Mouse (Mus musculus): Measurements from ENCODE around the gene Camkk2. TPM values are rescaled to one million over a fixed set of nuclear protein-coding genes. Genes with fewer than 3 reads are reported as not detected.

The Camkk2 gene
- polyA plus RNA-seq, 1 experiment from 2014 or later, result 69.3 TPM

DNA sequence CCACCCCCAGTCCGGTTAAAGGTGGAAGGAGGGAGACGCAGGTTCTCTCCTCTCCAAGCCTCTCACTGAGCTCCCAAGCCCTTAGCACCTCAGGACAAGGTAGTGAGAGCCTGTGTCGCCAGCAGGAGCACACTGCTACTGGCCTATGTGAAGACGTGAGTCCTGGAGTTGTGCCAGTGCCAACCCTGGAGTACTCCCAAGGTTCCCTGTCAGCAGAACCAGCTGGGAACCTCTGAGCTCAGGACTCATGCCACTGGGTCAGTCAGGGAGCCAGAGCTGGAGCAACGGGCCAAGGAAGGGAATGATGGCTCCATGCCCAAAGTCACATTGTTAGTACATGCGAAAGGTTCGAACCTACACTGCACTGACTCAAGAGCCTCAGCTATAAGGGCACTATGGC is 22.5 kb downstream of the Camkk2 start:
- Histone ChIP-seq H3K9ac (ENCODE audit: low read depth, low read length) (no peak overlapping the region), H3K4me1 (ENCODE audit: control insufficient read depth, insufficient read depth, low read depth, low read length) (no peaks in the 10 kb centered on the region), H3K27me3 (replicated peaks; ENCODE audit: control insufficient read depth, insufficient read depth, low read length) (no peaks in the 10 kb centered on the region), H3K27ac (ENCODE audit: low read depth, low read length) (no peak overlapping the region), H3K9me3 (ENCODE audit: control insufficient read depth, low read length) (no peaks in the 10 kb centered on the region), H3K4me3 (ENCODE audit: low read length) (no peak overlapping the region), H3K36me3 (ENCODE audit: control insufficient read depth, insufficient read depth, low read length) (peaks cover 24% of the 10 kb centered on the region), H3K4me2 (ENCODE audit: low read length) (no peak overlapping the region)
- ATAC-seq, result no peak
- WGBS, result 83% methylated on average over 7 of the region's 7 CpGs

DNA sequence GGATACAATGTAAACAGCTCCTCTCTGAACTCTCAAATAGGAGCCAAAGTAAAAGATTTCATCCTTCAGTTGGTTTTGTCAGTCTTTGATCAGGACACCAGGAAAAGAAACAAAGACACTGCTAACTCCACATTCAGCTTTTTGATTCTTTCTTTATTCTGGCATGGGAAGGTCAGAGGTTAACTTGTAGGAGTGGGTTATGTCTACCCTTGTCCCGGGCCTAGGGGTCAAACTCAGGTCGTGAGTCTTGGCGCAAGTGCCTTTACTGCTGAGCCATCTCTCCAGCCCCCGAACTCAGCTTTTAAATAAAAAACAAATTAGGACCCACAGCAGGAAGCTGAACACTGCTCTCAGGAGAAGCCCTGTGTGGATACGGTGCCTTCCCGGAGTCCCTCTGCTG is 23.1 kb downstream of the Camkk2 start:
- Histone ChIP-seq H3K27ac (ENCODE audit: low read depth, low read length) (no peak overlapping the region), H3K9me3 (ENCODE audit: control insufficient read depth, low read length) (no peaks in the 10 kb centered on the region), H3K27me3 (replicated peaks; ENCODE audit: control insufficient read depth, insufficient read depth, low read length) (no peaks in the 10 kb centered on the region), H3K36me3 (ENCODE audit: control insufficient read depth, insufficient read depth, low read length) (peaks cover 24% of the 10 kb centered on the region), H3K4me2 (ENCODE audit: low read length) (no peak overlapping the region), H3K9ac (ENCODE audit: low read depth, low read length) (no peak overlapping the region), H3K4me3 (ENCODE audit: low read length) (no peak overlapping the region), H3K4me1 (ENCODE audit: control insufficient read depth, insufficient read depth, low read depth, low read length) (no peaks in the 10 kb centered on the region)
- ATAC-seq, result no peak
- 39% methylated on average over 6 of the region's 6 CpGs for WGBS

DNA sequence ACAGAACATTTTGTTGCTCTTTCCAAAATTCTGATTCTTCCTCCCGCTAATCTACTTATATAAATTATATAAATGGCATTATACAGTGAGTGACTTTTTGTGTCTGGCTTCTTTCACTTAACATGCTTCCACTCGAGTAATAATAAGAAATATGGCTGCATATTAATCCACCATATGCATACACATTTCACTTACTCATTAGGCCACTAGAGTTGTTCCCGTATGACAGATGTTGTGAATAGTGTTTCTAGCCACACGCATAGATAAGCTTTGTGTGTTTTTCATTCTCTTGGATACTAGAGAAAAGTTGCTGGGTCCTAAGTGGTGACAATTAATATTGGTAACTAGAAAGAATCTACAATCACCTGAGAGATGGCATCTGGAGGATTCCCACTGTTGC is 23.6 kb downstream of the Camkk2 start:
- H3K9ac ChIP-seq (ENCODE audit: low read depth, low read length), result no peak overlapping the region
- 98% methylated on average over 4 of the region's 4 CpGs for WGBS
- H3K36me3 ChIP-seq (ENCODE audit: control insufficient read depth, insufficient read depth, low read length), result peaks cover 24% of the 10 kb centered on the region
- no peak overlapping the region for H3K4me3 ChIP-seq (ENCODE audit: low read length)
- no peak overlapping the region for H3K4me2 ChIP-seq (ENCODE audit: low read length)
- no peaks in the 10 kb centered on the region for H3K4me1 ChIP-seq (ENCODE audit: control insufficient read depth, insufficient read depth, low read depth, low read length)
- H3K9me3 ChIP-seq (ENCODE audit: control insufficient read depth, low read length), result no peaks in the 10 kb centered on the region
- H3K27ac ChIP-seq (ENCODE audit: low read depth, low read length), result no peak overlapping the region
- no peaks in the 10 kb centered on the region for H3K27me3 ChIP-seq (replicated peaks; ENCODE audit: control insufficient read depth, insufficient read depth, low read length)
- ATAC-seq, result no peak

DNA sequence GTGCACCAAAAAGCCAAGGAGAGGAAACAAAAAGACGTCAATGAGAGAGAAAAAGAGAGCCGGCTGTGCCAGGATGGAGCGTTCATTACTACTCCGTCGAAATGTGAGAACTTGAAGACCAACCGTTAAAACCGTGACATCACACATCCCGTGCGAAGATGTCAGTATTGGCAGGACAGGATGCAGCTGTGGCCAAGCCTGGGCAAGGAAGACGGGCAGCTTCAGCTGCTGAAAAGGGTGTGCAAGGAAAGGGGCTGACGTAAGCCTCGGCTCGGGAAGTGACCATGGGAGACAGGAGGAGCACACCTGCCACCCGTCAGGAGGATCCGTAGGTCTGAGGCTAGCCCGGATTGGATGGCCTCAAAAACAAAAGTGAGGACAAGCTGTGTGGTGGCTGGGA is 24.7 kb downstream of the Camkk2 start:
- 92% methylated on average over 16 of the region's 16 CpGs for WGBS
- Histone ChIP-seq H3K4me2 (ENCODE audit: low read length) (no peak overlapping the region), H3K9ac (ENCODE audit: low read depth, low read length) (no peak overlapping the region), H3K36me3 (ENCODE audit: control insufficient read depth, insufficient read depth, low read length) (peaks cover 24% of the 10 kb centered on the region), H3K27me3 (replicated peaks; ENCODE audit: control insufficient read depth, insufficient read depth, low read length) (no peaks in the 10 kb centered on the region), H3K4me1 (ENCODE audit: control insufficient read depth, insufficient read depth, low read depth, low read length) (no peaks in the 10 kb centered on the region), H3K27ac (ENCODE audit: low read depth, low read length) (no peak overlapping the region), H3K4me3 (ENCODE audit: low read length) (no peak overlapping the region), H3K9me3 (ENCODE audit: control insufficient read depth, low read length) (no peaks in the 10 kb centered on the region)
- ATAC-seq, result no peak

- Histone ChIP-seq H3K4me3 (ENCODE audit: low read length) (no peak overlapping the region), H3K36me3 (ENCODE audit: control insufficient read depth, insufficient read depth, low read length) (peaks cover 33% of the 10 kb centered on the region), H3K9me3 (ENCODE audit: control insufficient read depth, low read length) (no peaks in the 10 kb centered on the region), H3K27me3 (replicated peaks; ENCODE audit: control insufficient read depth, insufficient read depth, low read length) (no peaks in the 10 kb centered on the region), H3K4me1 (ENCODE audit: control insufficient read depth, insufficient read depth, low read depth, low read length) (no peaks in the 10 kb centered on the region), H3K9ac (ENCODE audit: low read depth, low read length) (no peak overlapping the region), H3K27ac (ENCODE audit: low read depth, low read length) (no peak overlapping the region), H3K4me2 (ENCODE audit: low read length) (no peak overlapping the region)
- no peak for ATAC-seq
- 80% methylated on average over 7 of the region's 7 CpGs for WGBS
Measured at GRCm38 (mm10) chr5:122747950-122748349, 31.3 kb downstream of the Camkk2 start.

- no peaks in the 10 kb centered on the region for H3K9me3 ChIP-seq (ENCODE audit: control insufficient read depth, low read length)
- H3K4me1 ChIP-seq (ENCODE audit: control insufficient read depth, insufficient read depth, low read depth, low read length), result no peaks in the 10 kb centered on the region
- no peak overlapping the region for H3K27ac ChIP-seq (ENCODE audit: low read depth, low read length)
- peaks cover 39% of the 10 kb centered on the region for H3K36me3 ChIP-seq (ENCODE audit: control insufficient read depth, insufficient read depth, low read length)
- no peak overlapping the region for H3K4me3 ChIP-seq (ENCODE audit: low read length)
- no peak overlapping the region for H3K9ac ChIP-seq (ENCODE audit: low read depth, low read length)
- 81% methylated on average over 13 of the region's 13 CpGs for WGBS
- ATAC-seq, result no peak
- no peaks in the 10 kb centered on the region for H3K27me3 ChIP-seq (replicated peaks; ENCODE audit: control insufficient read depth, insufficient read depth, low read length)
- no peak overlapping the region for H3K4me2 ChIP-seq (ENCODE audit: low read length)
Measured at GRCm38 (mm10) chr5:122743880-122744422, 35.3 kb downstream of the Camkk2 start.

GRCm38 (mm10) chr5:122736761-122737160 is 42.4 kb downstream of the Camkk2 start:
- Histone ChIP-seq H3K27me3 (replicated peaks; ENCODE audit: control insufficient read depth, insufficient read depth, low read length) (no peaks in the 10 kb centered on the region), H3K36me3 (ENCODE audit: control insufficient read depth, insufficient read depth, low read length) (peaks cover 12% of the 10 kb centered on the region)
- 89% methylated on average over 15 of the region's 15 CpGs for WGBS

DNA sequence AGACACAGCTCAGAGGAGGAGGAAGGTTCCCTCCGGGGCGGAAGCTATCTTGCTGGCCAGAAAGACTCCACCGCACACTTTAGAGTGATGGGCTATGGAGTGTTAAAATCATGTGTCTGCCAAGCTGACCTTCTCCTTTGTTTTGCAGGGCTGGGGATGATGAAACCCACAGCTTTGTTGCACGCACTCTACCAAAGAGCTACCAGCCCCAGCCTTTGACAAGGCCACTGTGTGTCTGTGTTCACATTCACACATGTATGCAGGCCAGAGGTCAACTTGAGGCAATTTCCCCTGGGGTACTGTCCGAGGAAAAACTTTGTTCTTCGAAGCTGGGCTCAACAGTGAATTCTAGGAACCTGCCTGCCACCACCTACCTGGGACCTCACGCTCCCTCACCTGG is 43.4 kb downstream of the Camkk2 start:
- Histone ChIP-seq H3K27me3 (replicated peaks; ENCODE audit: control insufficient read depth, insufficient read depth, low read length) (no peaks in the 10 kb centered on the region), H3K4me3 (ENCODE audit: low read length) (no peak overlapping the region), H3K36me3 (ENCODE audit: control insufficient read depth, insufficient read depth, low read length) (peaks cover 5% of the 10 kb centered on the region), H3K4me1 (ENCODE audit: control insufficient read depth, insufficient read depth, low read depth, low read length) (no peaks in the 10 kb centered on the region), H3K4me2 (ENCODE audit: low read length) (no peak overlapping the region), H3K9ac (ENCODE audit: low read depth, low read length) (no peak overlapping the region), H3K27ac (ENCODE audit: low read depth, low read length) (no peak overlapping the region), H3K9me3 (ENCODE audit: control insufficient read depth, low read length) (no peaks in the 10 kb centered on the region)
- WGBS, result 90% methylated on average over 7 of the region's 7 CpGs
- no peak for ATAC-seq

More at GRCm38 (mm10) chr5:122736761-122737160, 42.4 kb downstream of the Camkk2 start:
- Histone ChIP-seq H3K4me2 (ENCODE audit: low read length) (no peak overlapping the region), H3K9me3 (ENCODE audit: control insufficient read depth, low read length) (no peaks in the 10 kb centered on the region), H3K4me3 (ENCODE audit: low read length) (no peak overlapping the region), H3K4me1 (ENCODE audit: control insufficient read depth, insufficient read depth, low read depth, low read length) (no peaks in the 10 kb centered on the region), H3K27ac (ENCODE audit: low read depth, low read length) (no peak overlapping the region), H3K9ac (ENCODE audit: low read depth, low read length) (no peak overlapping the region)
- ATAC-seq, result no peak

DNA sequence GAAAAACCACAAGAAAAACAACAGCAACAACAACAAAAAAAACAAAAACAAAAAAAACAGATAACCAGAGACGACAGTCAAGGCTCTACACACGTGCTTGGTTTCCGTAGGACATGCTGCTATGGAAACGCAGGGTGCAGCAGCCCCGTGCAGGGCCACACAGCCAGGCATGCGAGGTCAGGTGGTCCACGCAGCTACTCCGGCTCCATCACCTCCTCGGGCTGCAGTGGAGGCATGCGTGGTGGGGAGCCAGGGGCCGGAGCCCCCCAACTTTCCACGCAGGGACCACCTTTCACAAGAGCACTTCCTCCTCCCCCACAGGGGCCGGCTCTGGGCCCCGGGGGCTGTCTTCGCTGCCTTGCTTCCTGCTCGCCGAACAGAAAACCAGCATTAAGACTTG is 45.3 kb downstream of the Camkk2 start:
- Histone ChIP-seq H3K9me3 (ENCODE audit: control insufficient read depth, low read length) (no peaks in the 10 kb centered on the region), H3K4me2 (ENCODE audit: low read length) (peak overlapping the region; percentile 29; the same call in 1 of the 2 replicates), H3K4me3 (ENCODE audit: low read length) (no peak overlapping the region; the same call in 1 of the 2 replicates), H3K9ac (ENCODE audit: low read depth, low read length) (no peak overlapping the region), H3K36me3 (ENCODE audit: control insufficient read depth, insufficient read depth, low read length) (peaks cover 4% of the 10 kb centered on the region), H3K4me1 (ENCODE audit: control insufficient read depth, insufficient read depth, low read depth, low read length) (no peaks in the 10 kb centered on the region), H3K27me3 (replicated peaks; ENCODE audit: control insufficient read depth, insufficient read depth, low read length) (no peaks in the 10 kb centered on the region), H3K27ac (ENCODE audit: low read depth, low read length) (no peak overlapping the region)
- ATAC-seq, result no peak
- 44% methylated on average over 17 of the region's 17 CpGs for WGBS
